Mouse (Mus musculus) G1E-ER4 (cell line): ENCODE results near the gene Rnf183. TPM values are rescaled to one million over a fixed set of nuclear protein-coding genes. Genes with fewer than 3 reads are reported as not detected.

Source experiments
- GATA1 ChIP-seq: IDR thresholded peaks from one replicate; pipeline ENCODE4 v1.8.0; 2012; ENCODE audit warnings: low read length, inconsistent platforms
- polyA plus RNA-seq: library from polyadenylated mRNA; stranded (reverse); fragments of >175 nt; gene quantifications from 2 replicates; pipeline ENCODE4 v1.2.3, GENCODE M21; 2012

The Rnf183 gene
- polyA plus RNA-seq, 1 experiment, result not detected

DNA sequence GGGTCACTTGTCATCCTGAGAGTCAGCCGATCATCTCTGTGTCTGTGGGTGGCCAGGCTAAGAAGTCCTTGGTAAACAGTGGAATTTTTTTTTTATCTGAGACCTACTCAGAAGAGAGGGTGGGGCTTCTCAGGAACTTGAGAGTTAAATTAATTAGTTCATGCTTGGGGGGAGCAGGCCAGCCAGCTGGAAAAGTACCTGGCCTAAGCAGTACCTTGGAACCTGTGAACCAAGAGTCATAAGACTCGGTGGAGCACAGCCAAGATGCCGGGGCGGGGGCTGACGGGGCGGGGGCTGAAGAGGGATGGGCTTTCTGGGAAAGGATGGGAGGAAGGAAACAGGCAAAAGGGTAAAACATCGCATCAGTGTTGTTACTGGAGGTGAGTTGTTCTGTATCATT is 2.8 kb upstream of the Rnf183 start:
- no peak for TF ChIP-seq GATA1

DNA sequence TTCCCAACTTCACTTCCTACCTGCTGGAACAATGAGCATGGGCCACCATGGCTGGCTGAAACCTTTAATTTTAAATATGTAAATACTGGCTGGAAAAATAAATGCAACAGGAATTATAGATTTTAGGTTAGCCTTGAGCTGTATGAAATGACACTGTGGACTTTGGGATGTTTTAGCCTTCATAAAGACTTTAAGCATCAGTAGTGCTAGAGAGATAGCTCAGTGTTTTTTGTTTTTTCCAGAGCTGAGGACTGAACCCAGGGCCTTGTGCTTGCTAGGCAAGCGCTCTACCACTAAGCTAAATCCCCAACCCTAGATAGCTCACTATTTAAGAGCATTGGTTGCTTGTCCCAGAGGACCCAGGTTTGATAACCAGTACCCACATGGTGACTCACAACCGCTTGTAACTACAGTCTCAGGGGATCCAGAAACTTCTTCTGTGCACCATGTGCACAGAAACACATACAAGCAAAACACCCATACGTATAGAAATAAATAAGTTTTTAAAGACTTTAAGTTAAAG is 2.3 kb upstream of the Rnf183 start:
- no peak for TF ChIP-seq GATA1

- TF ChIP-seq GATA1, result no peak
Measured at GRCm38 (mm10) chr4:62433939-62434870, 847 bp downstream of the Rnf183 start.

- TF ChIP-seq GATA1, result no peak
Measured at GRCm38 (mm10) chr4:62431522-62431921, 3.5 kb downstream of the Rnf183 start.

GRCm38 (mm10) chr4:62430678-62431077 is 4.4 kb downstream of the Rnf183 start:
- TF ChIP-seq GATA1, result no peak

GRCm38 (mm10) chr4:62429616-62430015 is 5.4 kb downstream of the Rnf183 start:
- TF ChIP-seq GATA1, result no peak

DNA sequence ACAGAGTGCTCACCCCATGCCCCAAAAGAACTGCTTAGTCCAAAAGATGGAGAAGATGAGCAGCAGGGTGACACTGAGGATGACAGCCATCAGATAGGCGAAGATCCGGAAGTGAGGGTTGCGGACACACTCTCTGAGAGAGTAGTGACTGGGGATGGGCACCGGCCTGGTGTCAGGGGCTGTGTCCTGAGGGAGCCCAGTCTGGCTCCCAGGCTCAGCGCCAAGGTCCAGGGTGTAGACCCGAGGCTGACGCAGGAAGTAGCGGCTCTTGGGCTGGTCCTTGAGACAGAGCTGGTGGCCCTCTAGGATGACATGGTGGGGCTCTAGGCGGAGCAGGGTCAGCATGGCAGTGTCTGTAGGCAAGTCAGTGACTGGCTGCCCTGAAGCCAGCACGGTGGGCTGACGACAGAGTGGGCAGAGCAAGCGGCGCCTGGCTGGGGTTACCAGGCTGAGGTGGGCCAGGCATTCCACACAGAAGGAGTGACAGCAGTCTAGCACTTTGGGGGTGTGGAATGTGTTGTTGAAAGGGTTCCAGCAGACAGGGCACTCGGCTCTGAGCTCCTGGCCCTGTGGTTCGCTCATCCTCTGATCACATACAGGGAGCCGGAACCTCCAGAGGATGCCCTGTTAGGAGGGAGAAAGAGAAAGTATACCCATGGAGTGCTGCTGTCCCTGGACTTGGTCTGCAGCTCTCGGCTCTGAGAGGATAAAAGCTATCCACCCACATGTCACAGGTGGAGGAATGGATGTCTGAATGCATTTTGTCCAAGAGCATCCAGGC is 6.9 kb downstream of the Rnf183 start:
- no peak for TF ChIP-seq GATA1

DNA sequence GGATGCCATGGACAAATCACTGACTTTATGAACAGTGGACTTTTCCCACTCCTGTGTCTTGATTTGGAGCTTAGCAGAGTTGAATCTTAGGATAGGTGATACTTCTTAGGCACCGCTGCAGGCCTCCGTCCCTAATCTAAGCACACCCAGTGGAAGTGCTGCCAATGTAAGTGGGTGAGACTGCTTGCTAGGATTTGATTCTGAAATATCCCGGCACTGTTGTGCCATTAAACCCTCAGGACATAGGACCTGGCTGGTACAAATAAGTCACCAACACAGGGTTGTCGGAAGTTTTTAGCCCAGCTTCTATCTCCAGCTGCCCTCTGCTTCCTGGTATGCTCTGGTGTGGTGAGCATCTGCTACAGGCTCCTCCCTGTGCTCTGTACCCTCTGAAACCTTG is 9.2 kb downstream of the Rnf183 start:
- no peak for TF ChIP-seq GATA1

DNA sequence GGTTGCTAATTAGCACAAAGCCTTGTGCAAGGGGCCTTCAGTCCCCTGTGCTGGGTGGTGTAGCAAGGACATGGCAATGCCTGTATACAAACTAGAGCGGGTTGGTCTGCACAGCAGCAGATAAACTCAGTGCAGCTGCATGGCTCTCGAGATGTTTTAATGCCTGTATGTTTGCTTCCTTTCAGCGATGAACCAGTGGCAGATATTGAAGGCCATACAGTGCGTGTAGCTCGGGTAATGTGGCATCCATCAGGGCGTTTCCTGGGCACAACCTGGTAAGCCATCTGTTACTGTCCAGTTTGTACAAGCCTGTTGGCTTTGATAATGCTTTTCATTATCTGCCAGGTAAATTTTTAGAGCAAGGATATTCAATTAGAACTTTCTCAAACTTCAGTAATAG is 16.0 kb downstream of the Rnf183 start:
- no peak for TF ChIP-seq GATA1

DNA sequence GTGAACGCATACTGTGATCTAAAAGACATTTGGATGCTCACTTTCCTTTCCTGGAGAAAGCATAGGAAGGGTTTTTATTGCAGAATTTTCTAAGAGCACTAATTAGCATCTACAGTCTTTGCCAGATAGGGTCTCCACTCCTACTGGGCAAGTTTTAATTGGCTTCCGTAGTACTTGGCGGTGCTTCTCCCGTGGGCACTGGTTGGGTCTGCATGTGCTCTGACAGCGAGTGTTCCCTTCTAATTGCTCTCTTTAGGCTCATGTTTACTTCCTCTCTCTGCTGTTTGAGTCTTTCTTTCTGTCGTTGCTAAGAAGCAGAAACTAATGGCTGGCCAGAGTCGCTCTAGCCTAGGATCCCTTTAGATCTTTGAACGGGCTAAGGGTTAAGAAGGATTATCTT is 16.6 kb downstream of the Rnf183 start:
- no peak for TF ChIP-seq GATA1

DNA sequence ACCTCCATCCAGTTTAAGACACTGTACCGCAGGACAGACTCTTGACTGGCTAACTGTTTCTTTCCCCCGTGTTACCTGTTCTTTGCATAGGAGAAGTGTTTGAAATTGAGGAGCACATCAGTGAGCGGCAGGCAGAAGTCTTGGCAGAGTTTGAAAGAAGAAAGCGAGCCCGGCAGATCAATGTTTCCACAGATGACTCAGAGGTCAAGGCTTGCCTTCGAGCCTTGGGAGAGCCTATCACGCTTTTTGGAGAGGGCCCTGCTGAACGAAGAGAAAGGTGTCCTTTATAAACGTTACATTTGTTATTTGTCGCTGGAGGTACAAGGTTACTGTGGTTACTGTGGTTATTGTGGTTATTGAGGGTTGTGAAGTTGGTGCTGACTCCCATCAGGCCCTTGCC is 23.4 kb downstream of the Rnf183 start:
- TF ChIP-seq GATA1, result no peak

- TF ChIP-seq GATA1, result no peak
Measured at GRCm38 (mm10) chr4:62410325-62410724, 24.7 kb downstream of the Rnf183 start.

DNA sequence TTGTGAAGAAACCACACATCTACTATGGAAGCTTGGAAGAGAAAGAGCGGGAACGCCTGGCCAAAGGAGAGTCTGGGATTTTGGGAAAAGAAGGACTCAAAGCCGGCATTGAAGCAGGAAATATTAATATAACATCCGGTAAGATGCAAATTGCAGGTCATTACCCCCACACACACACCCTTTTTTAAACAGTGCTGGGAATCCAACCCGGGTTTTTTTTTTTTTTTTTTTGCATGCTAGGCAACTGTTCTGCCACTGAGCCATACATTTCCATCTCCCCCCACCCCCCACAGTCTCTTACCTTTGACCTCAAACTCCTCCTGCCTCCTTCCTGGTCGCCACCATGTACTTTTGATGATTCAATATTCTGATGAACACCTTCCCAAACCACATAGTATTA is 25.4 kb downstream of the Rnf183 start:
- no peak for TF ChIP-seq GATA1

GRCm38 (mm10) chr4:62408601-62409282 is 26.3 kb downstream of the Rnf183 start, which contains the start of the genes Cdc26 and Prpf4:
TSS of gene Cdc26 (minus strand) at chr4:62408642.
TSS of gene Prpf4 (plus strand) at chr4:62408797.
- TF ChIP-seq GATA1, result no peak

GRCm38 (mm10) chr4:62407730-62408582 is 27.1 kb downstream of the Rnf183 start:
- TF ChIP-seq GATA1, result no peak
